Mouse (Mus musculus): ENCODE measurements around the gene Col18a1.

GRCm38 (mm10) chr10:77064659-77065058 is 101.7 kb downstream of the Col18a1 start:
- TF ChIP-seq CTCF (IDR thresholded peaks at IDR 0.05; ENCODE audit: insufficient read depth, low read length) (no peak), POLR2A (IDR thresholded peaks at IDR 0.05; ENCODE audit: borderline replicate concordance, extremely low read depth, low read depth, low read length) (no peak)

Data from lung, adult 2 months (tissue).